Mouse (Mus musculus) CH12.LX (cell line): ENCODE data around the gene Prickle4.

Source experiments
- CTCF ChIP-seq, 2 experiments: IDR thresholded peaks in 1 of 2; conservative IDR thresholded peaks in 1 of 2; 2 replicates each; pipeline ENCODE4 v1.5.1; 2011 to 2012; ENCODE audit warnings: low read depth in 2 of 2, low read length in 2 of 2, improper control_type of control experiment in 1 of 2, inconsistent platforms in 1 of 2, mild to moderate bottlenecking in 1 of 2, moderate library complexity in 1 of 2
- EP300 ChIP-seq: IDR thresholded peaks from 2 replicates; pipeline ENCODE4 v1.6.1; 2011; ENCODE audit warnings: low read length, improper control_type of control experiment
- POLR2A ChIP-seq: IDR thresholded peaks from 2 replicates; pipeline ENCODE4 v1.6.1; 2011; ENCODE audit warnings: low read depth, mild to moderate bottlenecking, improper control_type of control experiment, low read length
- UBTF ChIP-seq: IDR thresholded peaks from 2 replicates; pipeline ENCODE4 v1.6.1; 2012; ENCODE audit warnings: low read depth, mild to moderate bottlenecking, inconsistent platforms, low read length, improper control_type of control experiment, moderate library complexity
- ZMIZ1 ChIP-seq: IDR thresholded peaks from 2 replicates; pipeline ENCODE4 v1.6.1; 2012; ENCODE audit warnings: low read depth, mild to moderate bottlenecking, inconsistent platforms, low read length, improper control_type of control experiment

DNA sequence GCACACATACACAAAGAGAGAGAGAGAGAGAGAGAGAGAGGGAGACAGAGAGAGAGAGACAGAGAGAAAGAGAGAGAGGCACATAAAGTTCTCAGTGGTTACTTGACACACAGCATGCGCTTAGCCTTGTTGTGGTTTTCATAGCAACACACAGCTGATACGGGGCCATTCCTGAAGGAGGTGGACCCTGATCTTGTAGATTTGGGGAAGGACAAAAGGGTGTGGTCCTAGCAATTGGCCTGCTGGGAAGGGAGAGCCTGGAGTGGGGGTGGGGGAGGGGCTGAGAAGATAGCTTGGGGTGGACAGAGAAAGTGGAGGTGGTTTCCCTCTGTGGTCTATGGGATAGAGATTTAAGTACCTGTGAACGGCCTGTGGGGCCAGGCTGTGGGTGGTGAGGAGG is 15.5 kb upstream of the Prickle4 start:
- TF ChIP-seq POLR2A = no peak
- TF ChIP-seq UBTF = no peak
- no peak for TF ChIP-seq CTCF (conservative IDR thresholded peaks at IDR 0.05 in 1 of 2, IDR thresholded peaks at IDR 0.05 in 1 of 2; ENCODE audit: low read depth in 2 of 2, low read length in 2 of 2)
- no peak for TF ChIP-seq EP300
- TF ChIP-seq ZMIZ1 = no peak
